Mouse (Mus musculus) heart, embryonic 11.5 days (tissue): ENCODE results near the gene Fam110a. TPM values are rescaled to one million over a fixed set of nuclear protein-coding genes. Genes with fewer than 3 reads are reported as not detected.

Experiments
- ATAC-seq: fragments of 200-750 bp; cut with Nextera tagmentation; replicated peaks from 2 replicates; pipeline ENCODE4 v1.8.0; 2017; ENCODE audit warnings: moderate library complexity; ENCODE audit not compliant: insufficient number of reproducible peaks, low FRiP score, low TSS enrichment
- H3K27ac ChIP-seq: fragments of 300-500 bp; sonication (generic); 2 replicates; pipeline ENCODE4 v1.5.1; 2014; ENCODE audit warnings: mild to moderate bottlenecking, low read depth, low read length
- H3K27me3 ChIP-seq: fragments of 300-500 bp; sonication (generic); 2 replicates; pipeline ENCODE4 v1.6.1; 2014; ENCODE audit warnings: mild to moderate bottlenecking, low read length, mixed read lengths; ENCODE audit not compliant: control insufficient read depth, insufficient read depth
- H3K36me3 ChIP-seq: fragments of 300-500 bp; sonication (generic); 2 replicates; pipeline ENCODE4 v1.6.1; 2014; ENCODE audit warnings: mild to moderate bottlenecking, low read length, moderate library complexity, mixed read lengths; ENCODE audit not compliant: control insufficient read depth, insufficient read depth
- H3K4me1 ChIP-seq: fragments of 300-500 bp; sonication (generic); 2 replicates; pipeline ENCODE4 v1.6.1; 2014; ENCODE audit warnings: low read length; ENCODE audit not compliant: control insufficient read depth, insufficient read depth
- H3K4me2 ChIP-seq: fragments of 300-500 bp; sonication (generic); 2 replicates; pipeline ENCODE4 v1.6.1; 2014; ENCODE audit warnings: mild to moderate bottlenecking, moderate library complexity
- H3K4me3 ChIP-seq: fragments of 300-500 bp; sonication (generic); 2 replicates; pipeline ENCODE4 v1.5.1; 2014; ENCODE audit warnings: low read depth, low read length
- H3K9ac ChIP-seq: fragments of 300-500 bp; sonication (generic); 2 replicates; pipeline ENCODE4 v1.6.1; 2014; ENCODE audit warnings: mild to moderate bottlenecking, low read depth, low read length, moderate library complexity
- H3K9me3 ChIP-seq: fragments of 300-500 bp; sonication (generic); replicated peaks from 2 replicates; pipeline ENCODE4 v1.6.1; 2016; ENCODE audit warnings: low read length; ENCODE audit not compliant: control insufficient read depth
- WGBS: fragments of 180-500 bp; shearing (Covaris S2); extraction: QIAGEN DNeasy Blood & Tissue Kit; methylation state at CpG from one replicate; pipeline ENCODE4 v1.1.7; 2014; ENCODE audit not compliant: insufficient replicate concordance; 5-methylcytosine and 5-hydroxymethylcytosine counted together
- polyA plus RNA-seq: library from polyadenylated mRNA; unstranded; fragments of >200 nt; fragmentation: Nextera tagmentation; extraction: Ambion mirVana; gene quantifications from 2 replicates; pipeline ENCODE4 v1.2.1, GENCODE M21; 2014

Fam110a gene
- polyA plus RNA-seq, 1 experiment from 2014 or later = 9.7 TPM

GRCm38 (mm10) chr2:151978494-151978893, 1.5 kb downstream of the Fam110a start:
- no peak for ATAC-seq
- no peak overlapping the region for H3K9ac ChIP-seq
- H3K4me2 ChIP-seq = peak overlapping the region; percentile 93; the same call in 1 of the 2 replicates
- H3K4me1 ChIP-seq = peaks cover 16% of the 10 kb centered on the region
- H3K36me3 ChIP-seq = no peaks in the 10 kb centered on the region
- WGBS = 79% methylated on average over 6 of the region's 6 CpGs
- H3K27ac ChIP-seq = no peak overlapping the region
- H3K9me3 ChIP-seq = no peaks in the 10 kb centered on the region
- no peak overlapping the region for H3K4me3 ChIP-seq
- H3K27me3 ChIP-seq = peaks cover 14% of the 10 kb centered on the region

- Histone ChIP-seq H3K36me3 (no peaks in the 10 kb centered on the region), H3K9ac (no peak overlapping the region), H3K27me3 (peaks cover 17% of the 10 kb centered on the region), H3K27ac (no peak overlapping the region), H3K4me2 (no peak overlapping the region), H3K9me3 (no peaks in the 10 kb centered on the region), H3K4me1 (peaks cover 20% of the 10 kb centered on the region), H3K4me3 (no peak overlapping the region)
- WGBS = 81% methylated on average over 4 of the region's 4 CpGs
- no peak for ATAC-seq
These were observed 2.2 kb downstream of the Fam110a start for GRCm38 (mm10) chr2:151977689-151978440.

- Histone ChIP-seq H3K9ac (no peak overlapping the region), H3K4me3 (no peak overlapping the region), H3K4me1 (peaks cover 25% of the 10 kb centered on the region), H3K9me3 (no peaks in the 10 kb centered on the region), H3K4me2 (no peak overlapping the region), H3K27me3 (peaks cover 31% of the 10 kb centered on the region), H3K27ac (no peak overlapping the region), H3K36me3 (no peaks in the 10 kb centered on the region)
- WGBS = 78% methylated on average over 3 of the region's 3 CpGs
- ATAC-seq = no peak
These were observed 4.0 kb downstream of the Fam110a start for GRCm38 (mm10) chr2:151976067-151976466.

- no peak for ATAC-seq
- H3K27ac ChIP-seq = no peak overlapping the region
- H3K4me1 ChIP-seq = peaks cover 31% of the 10 kb centered on the region
- no peak overlapping the region for H3K4me2 ChIP-seq
- peaks cover 31% of the 10 kb centered on the region for H3K27me3 ChIP-seq
- H3K36me3 ChIP-seq = no peaks in the 10 kb centered on the region
- H3K9me3 ChIP-seq = no peaks in the 10 kb centered on the region
- H3K4me3 ChIP-seq = no peak overlapping the region
- 75% methylated on average over 5 of the region's 5 CpGs for WGBS
- H3K9ac ChIP-seq = no peak overlapping the region
These were observed 4.7 kb downstream of the Fam110a start for GRCm38 (mm10) chr2:151975295-151975694.

GRCm38 (mm10) chr2:151973595-151974562, 6.1 kb downstream of the Fam110a start:
- Histone ChIP-seq H3K4me1 (peaks cover 31% of the 10 kb centered on the region), H3K27me3 (peaks cover 41% of the 10 kb centered on the region), H3K36me3 (no peaks in the 10 kb centered on the region), H3K9ac (peak overlapping the region; percentile 31; the same call in 1 of the 2 replicates), H3K27ac (no peak overlapping the region), H3K4me2 (peak overlapping the region; percentile 65), H3K9me3 (no peaks in the 10 kb centered on the region), H3K4me3 (peak overlapping the region; percentile 26)
- no peak for ATAC-seq
- WGBS = 7% methylated on average over 36 of the region's 36 CpGs

- Histone ChIP-seq H3K4me1 (peaks cover 28% of the 10 kb centered on the region), H3K4me3 (peak overlapping the region; percentile 26), H3K27me3 (peaks cover 45% of the 10 kb centered on the region), H3K36me3 (no peaks in the 10 kb centered on the region), H3K9ac (peak overlapping the region; percentile 31; the same call in 1 of the 2 replicates), H3K4me2 (peak overlapping the region; percentile 65), H3K27ac (no peak overlapping the region), H3K9me3 (no peaks in the 10 kb centered on the region)
- 15% methylated on average over 23 of the region's 23 CpGs for WGBS
- no peak for ATAC-seq
These were observed 7.0 kb downstream of the Fam110a start for GRCm38 (mm10) chr2:151972880-151973594.

GRCm38 (mm10) chr2:151971748-151972147, 8.3 kb downstream of the Fam110a start:
- H3K9me3 ChIP-seq = no peaks in the 10 kb centered on the region
- no peak overlapping the region for H3K9ac ChIP-seq
- no peak overlapping the region for H3K27ac ChIP-seq
- no peak for ATAC-seq
- WGBS = 82% methylated on average over 5 of the region's 5 CpGs
- no peak overlapping the region for H3K4me2 ChIP-seq
- H3K27me3 ChIP-seq = peaks cover 47% of the 10 kb centered on the region
- no peak overlapping the region for H3K4me3 ChIP-seq
- no peaks in the 10 kb centered on the region for H3K36me3 ChIP-seq
- peaks cover 28% of the 10 kb centered on the region for H3K4me1 ChIP-seq
